Mouse (Mus musculus) embryonic facial prominence, embryonic 11.5 days (tissue): ENCODE data around the gene Lrwd1. TPM values are rescaled to one million over a fixed set of nuclear protein-coding genes. Genes with fewer than 3 reads are reported as not detected.

Experiments
- microRNA-seq: library from miRNA; unstranded; fragments of <30 nt; microRNA quantifications from one replicate; pipeline ENCODE4, GENCODE M21; 2016; ENCODE audit warnings: borderline number of aligned reads
- polyA plus RNA-seq: library from polyadenylated mRNA; unstranded; fragments of >200 nt; fragmentation: Nextera tagmentation; extraction: Ambion mirVana; gene quantifications from 2 replicates; pipeline ENCODE4 v1.2.1, GENCODE M21; 2014

Lrwd1 gene
- polyA plus RNA-seq, 1 experiment from 2014 or later: 45.1 TPM

Small RNA genes lying within 50 kb of the gene (microRNA-seq; reads per million reads assigned to microRNA genes)
- gene Mir7035: not detected

Other genes with a start within 250 kb of the Lrwd1 start
- 27.3 and 38.2 TPM in 2 replicates for gene Hspb1, start 248.2 kb downstream of the Lrwd1 start, polyA plus RNA-seq
- gene Ywhag, start 201.5 kb downstream of the Lrwd1 start, polyA plus RNA-seq: 132 and 133 TPM in 2 replicates
- 3.0 TPM in 2 replicates for gene Ssc4d, start 161.5 kb downstream of the Lrwd1 start, polyA plus RNA-seq
- 0.21 TPM in 1 of 2 replicates, not detected in the other for gene Zp3, start 156.0 kb downstream of the Lrwd1 start, polyA plus RNA-seq
- gene Dtx2, start 141.3 kb downstream of the Lrwd1 start, polyA plus RNA-seq: 22.6 and 29.2 TPM in 2 replicates
- gene Upk3b, start 97.6 kb downstream of the Lrwd1 start, polyA plus RNA-seq: 0.65 and 0.85 TPM in 2 replicates
- 6.2 and 6.4 TPM in 2 replicates for gene Upk3bl, start 81.6 kb downstream of the Lrwd1 start, polyA plus RNA-seq
- 3.8 and 5.5 TPM in 2 replicates for gene Rasa4, start 52.2 kb downstream of the Lrwd1 start, polyA plus RNA-seq
- gene Polr2j, start 19.4 kb downstream of the Lrwd1 start, polyA plus RNA-seq: 266 and 267 TPM in 2 replicates
- gene Alkbh4, start 72 bp upstream of the Lrwd1 start, polyA plus RNA-seq: 17.2 and 17.7 TPM in 2 replicates
- 6.0 and 6.2 TPM in 2 replicates for gene Orai2, start 34.6 kb upstream of the Lrwd1 start, polyA plus RNA-seq
- gene Prkrip1, start 62.9 kb upstream of the Lrwd1 start, polyA plus RNA-seq: 70.7 and 75.6 TPM in 2 replicates
- 9.7 and 9.8 TPM in 2 replicates for gene Sh2b2, start 110.5 kb upstream of the Lrwd1 start, polyA plus RNA-seq